Mouse (Mus musculus): ENCODE measurements around the gene Hnrnpl. TPM values are rescaled to one million over a fixed set of nuclear protein-coding genes. Genes with fewer than 3 reads are reported as not detected.

Hnrnpl gene
- polyA plus RNA-seq, 1 experiment from 2014 or later = 323 TPM

DNA sequence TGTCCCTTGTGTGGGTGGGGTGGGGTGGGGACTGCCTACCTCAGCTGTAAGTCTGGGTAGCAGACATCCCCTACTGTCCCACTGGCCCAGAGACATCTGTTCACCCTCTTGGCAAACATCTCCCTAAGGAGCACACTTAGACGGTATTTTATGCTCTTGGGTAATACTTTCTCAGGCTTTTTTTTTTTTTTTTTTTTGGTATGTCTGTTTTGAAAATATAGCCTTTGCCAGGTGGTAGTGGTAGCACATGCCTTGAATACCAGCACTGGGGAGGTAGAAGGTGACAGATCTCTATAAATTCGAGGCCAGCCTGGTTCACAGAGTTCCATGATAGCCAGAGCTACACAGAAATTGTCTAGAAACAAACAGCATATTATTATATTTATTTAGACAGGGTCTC lies 15.6 kb downstream of the Hnrnpl start:
- no peaks in the 10 kb centered on the region for H3K27me3 ChIP-seq
- no peak for ATAC-seq (ENCODE audit: low FRiP score, low read depth)
- H3K4me1 ChIP-seq = peaks cover 31% of the 10 kb centered on the region
- no peak overlapping the region for H3K4me3 ChIP-seq
- H3K27ac ChIP-seq (replicated peaks) = peak overlapping the region; percentile 83; the same call in 1 of the 2 replicates
- H3K9ac ChIP-seq (replicated peaks) = no peak overlapping the region
- H3K36me3 ChIP-seq = peaks cover 38% of the 10 kb centered on the region
- H3K9me3 ChIP-seq = no peaks in the 10 kb centered on the region
- no peak overlapping the region for H3K4me2 ChIP-seq (replicated peaks)
- 62% methylated on average over 2 of the region's 2 CpGs for WGBS

DNA sequence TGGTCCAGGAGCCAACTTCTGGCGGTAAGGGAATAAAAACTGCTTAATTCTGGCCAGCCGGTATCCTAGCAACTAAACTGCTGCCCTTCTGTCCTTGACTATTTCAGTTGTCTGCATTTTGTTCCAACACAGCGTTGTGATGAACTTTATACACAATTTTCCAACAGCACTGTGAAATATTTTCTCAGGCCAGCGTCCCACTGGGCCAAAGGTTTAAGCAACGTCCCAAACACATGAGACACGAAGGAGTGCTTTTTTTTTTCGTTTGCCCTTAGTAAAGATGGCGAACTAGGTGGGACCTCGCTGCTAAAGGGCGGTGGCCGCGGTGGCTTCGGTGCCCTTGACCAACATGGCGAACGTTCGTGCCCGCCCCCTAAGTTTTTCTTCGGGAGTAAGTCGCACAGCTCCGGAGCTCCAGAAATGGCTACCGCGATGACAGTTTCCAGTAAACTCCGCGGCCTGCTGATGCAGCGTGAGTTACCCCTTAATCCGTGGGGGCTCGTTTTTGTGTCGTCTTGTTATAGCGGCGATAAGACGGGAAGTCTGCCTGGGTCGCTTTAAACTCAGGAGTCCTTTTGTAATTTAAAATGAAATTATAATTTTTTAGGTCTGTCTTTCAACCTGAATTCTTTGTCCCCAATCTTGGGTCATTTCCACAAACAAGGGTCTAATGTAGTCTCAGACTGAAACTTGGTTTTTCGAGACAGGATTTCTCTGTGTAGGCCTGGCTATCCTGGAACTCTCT lies 16.8 kb downstream of the Hnrnpl start, which contains the start of gene Ech1:
Gene Ech1 (plus strand): TSS at position 277 of the 745 bp plus-strand sequence.
- Histone ChIP-seq H3K4me1 (peaks cover 22% of the 10 kb centered on the region), H3K4me3 (peak within 1 kb of the TSS; percentile 52), H3K27me3 (no peaks in the 10 kb centered on the region), H3K9ac (replicated peaks) (peak within 1 kb of the TSS; percentile 53), H3K4me2 (replicated peaks) (peak within 1 kb of the TSS; percentile 57), H3K36me3 (peaks cover 35% of the 10 kb centered on the region), H3K27ac (replicated peaks) (peak within 1 kb of the TSS; percentile 83), H3K9me3 (no peaks in the 10 kb centered on the region)
- peak; percentile 83 for ATAC-seq (ENCODE audit: low FRiP score, low read depth)
- WGBS = 3% methylated on average over 33 of the region's 33 CpGs

DNA sequence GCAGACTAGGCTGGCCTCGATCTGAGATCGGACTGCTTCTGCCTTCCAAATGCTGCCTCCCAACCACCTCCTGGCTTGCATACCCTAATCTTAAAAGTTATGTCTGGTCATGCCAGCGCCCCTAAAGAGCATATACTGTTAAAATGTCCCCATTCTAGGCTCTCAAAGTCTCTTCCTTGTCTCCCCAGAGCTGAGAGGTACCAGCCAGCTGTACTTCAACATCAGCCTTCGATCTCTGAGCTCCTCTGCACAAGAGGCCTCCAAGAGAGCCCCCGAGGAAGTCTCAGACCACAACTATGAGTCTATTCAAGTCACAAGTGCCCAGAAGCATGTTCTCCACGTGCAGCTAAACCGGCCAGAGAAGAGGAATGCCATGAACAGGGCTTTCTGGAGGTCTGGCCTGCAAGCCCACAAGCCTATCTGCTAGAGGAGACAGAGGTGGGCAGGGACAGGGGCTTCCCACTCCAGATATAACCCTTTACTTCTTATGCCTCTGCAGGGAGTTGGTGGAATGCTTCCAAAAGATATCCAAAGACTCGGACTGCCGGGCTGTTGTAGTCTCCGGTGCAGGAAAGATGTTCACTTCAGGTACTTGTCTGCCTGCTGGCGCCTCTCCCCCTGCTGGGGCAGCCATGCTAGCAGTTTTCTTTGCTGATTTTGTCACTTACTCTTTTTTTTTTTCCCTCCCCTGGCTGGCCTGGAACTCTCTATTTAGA lies 17.5 kb downstream of the Hnrnpl start:
- H3K27ac ChIP-seq (replicated peaks) = peak overlapping the region; percentile 83; the same call in 1 of the 2 replicates

DNA sequence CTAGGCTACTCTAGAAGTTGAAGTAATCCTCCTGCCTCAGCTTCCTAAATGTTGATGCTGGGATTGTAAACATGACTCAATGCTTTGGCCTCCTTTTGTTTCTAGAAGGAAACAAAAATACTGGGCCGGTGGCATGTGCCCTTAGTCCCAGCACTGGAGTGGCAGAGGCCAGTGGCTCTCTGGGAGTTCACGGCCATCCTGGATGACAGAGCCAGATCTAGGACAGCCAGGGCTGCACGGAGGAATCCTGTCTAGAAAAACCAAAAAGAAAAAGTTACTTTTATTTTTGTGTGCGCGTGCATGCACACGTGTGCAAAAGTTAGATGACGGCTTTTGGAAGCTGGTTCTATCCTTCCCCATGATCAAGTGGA lies 18.0 kb downstream of the Hnrnpl start:
- peaks cover 14% of the 10 kb centered on the region for H3K4me1 ChIP-seq
- H3K9ac ChIP-seq (replicated peaks) = 0 out of 2 replicates have a peak overlapping the region, but pooled peaks have one; percentile 3
- H3K9me3 ChIP-seq = no peaks in the 10 kb centered on the region
- no peak overlapping the region for H3K4me2 ChIP-seq (replicated peaks)
- no peaks in the 10 kb centered on the region for H3K27me3 ChIP-seq
- WGBS = 96% methylated on average over 7 of the region's 7 CpGs
- no peak for ATAC-seq (ENCODE audit: low FRiP score, low read depth)
- no peak overlapping the region for H3K4me3 ChIP-seq
- no peak overlapping the region for H3K27ac ChIP-seq (replicated peaks)
- H3K36me3 ChIP-seq = peaks cover 27% of the 10 kb centered on the region

More for the DNA sequence above, 17.5 kb downstream of the Hnrnpl start:
- Histone ChIP-seq H3K4me2 (replicated peaks) (peak overlapping the region; percentile 57), H3K27me3 (no peaks in the 10 kb centered on the region), H3K9ac (replicated peaks) (peak overlapping the region; percentile 53), H3K4me1 (peaks cover 15% of the 10 kb centered on the region), H3K36me3 (peaks cover 31% of the 10 kb centered on the region), H3K9me3 (no peaks in the 10 kb centered on the region), H3K4me3 (peak overlapping the region; percentile 52)
- 71% methylated on average over 11 of the region's 11 CpGs for WGBS
- ATAC-seq (ENCODE audit: low FRiP score, low read depth) = no peak

DNA sequence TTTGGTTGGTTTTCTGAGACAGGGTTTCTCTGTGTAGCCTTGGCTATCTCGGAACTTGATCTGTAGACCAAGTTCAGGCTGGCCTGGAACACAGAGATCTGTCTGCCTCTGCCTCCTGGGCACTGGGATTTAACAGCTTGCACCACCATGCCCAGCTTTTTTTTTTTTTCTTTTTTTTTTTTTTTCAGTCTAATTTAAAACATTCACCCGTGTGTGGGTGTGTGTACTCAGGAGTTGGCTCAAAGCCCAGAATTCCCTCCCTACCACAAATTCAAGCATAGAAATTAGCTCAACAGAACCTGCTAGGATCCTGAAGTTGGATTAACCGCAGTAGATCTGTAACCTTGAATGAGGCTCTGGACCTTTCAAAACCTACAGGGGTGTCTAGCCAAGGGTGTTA lies 19.0 kb downstream of the Hnrnpl start:
- Histone ChIP-seq H3K4me1 (peaks cover 14% of the 10 kb centered on the region), H3K9ac (replicated peaks) (no peak overlapping the region), H3K9me3 (no peaks in the 10 kb centered on the region), H3K27ac (replicated peaks) (no peak overlapping the region), H3K36me3 (peaks cover 26% of the 10 kb centered on the region), H3K27me3 (no peaks in the 10 kb centered on the region), H3K4me2 (replicated peaks) (no peak overlapping the region), H3K4me3 (no peak overlapping the region)
- 72% methylated on average over 3 of the region's 3 CpGs for WGBS
- ATAC-seq (ENCODE audit: low FRiP score, low read depth) = no peak

DNA sequence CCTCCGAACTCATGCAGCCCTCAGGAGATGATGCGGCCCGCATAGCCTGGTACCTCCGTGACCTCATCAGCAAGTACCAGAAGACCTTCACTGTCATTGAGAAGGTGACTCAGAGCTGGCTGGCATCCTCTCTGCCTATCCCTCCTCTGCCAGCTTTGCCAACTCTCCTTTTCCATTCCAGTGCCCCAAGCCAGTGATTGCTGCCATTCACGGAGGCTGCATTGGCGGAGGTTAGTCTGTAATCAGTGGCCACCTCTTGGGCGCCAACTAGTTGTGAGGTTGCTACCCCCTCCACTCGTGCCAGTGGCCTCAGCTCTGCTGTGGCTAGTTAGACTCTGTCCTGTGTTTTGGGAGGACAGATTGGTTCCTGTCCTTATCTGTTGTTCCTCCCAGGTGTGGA lies 21.5 kb downstream of the Hnrnpl start:
- 92% methylated on average over 8 of the region's 8 CpGs for WGBS
- no peak overlapping the region for H3K4me2 ChIP-seq (replicated peaks)
- no peak overlapping the region for H3K4me3 ChIP-seq
- H3K9ac ChIP-seq (replicated peaks) = no peak overlapping the region
- H3K27me3 ChIP-seq = no peaks in the 10 kb centered on the region
- no peaks in the 10 kb centered on the region for H3K9me3 ChIP-seq
- no peak overlapping the region for H3K27ac ChIP-seq (replicated peaks)
- peaks cover 20% of the 10 kb centered on the region for H3K36me3 ChIP-seq
- ATAC-seq (ENCODE audit: low FRiP score, low read depth) = no peak
- peaks cover 11% of the 10 kb centered on the region for H3K4me1 ChIP-seq

DNA sequence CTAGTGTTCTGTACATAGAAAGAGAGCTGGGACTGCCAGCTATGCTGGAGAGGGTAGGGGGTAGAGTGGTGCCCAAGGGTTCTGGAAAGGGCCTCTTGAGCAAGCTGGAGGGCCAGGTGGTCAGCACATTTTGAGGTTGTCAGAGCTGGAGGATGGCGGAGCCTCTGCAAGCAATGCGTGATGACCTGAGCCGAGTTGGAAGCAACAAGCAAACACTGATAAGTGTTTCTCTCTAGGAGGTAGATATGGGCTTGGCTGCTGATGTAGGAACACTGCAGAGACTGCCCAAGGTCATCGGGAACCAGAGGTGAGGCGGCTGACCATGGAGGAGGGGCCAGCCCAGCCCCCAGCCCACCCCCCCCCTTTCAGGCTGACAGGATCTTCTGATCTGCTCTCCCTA lies 22.6 kb downstream of the Hnrnpl start:
- H3K9ac ChIP-seq (replicated peaks) = no peak overlapping the region
- no peak overlapping the region for H3K4me2 ChIP-seq (replicated peaks)
- peaks cover 20% of the 10 kb centered on the region for H3K36me3 ChIP-seq
- no peak overlapping the region for H3K4me3 ChIP-seq
- 91% methylated on average over 5 of the region's 5 CpGs for WGBS
- ATAC-seq (ENCODE audit: low FRiP score, low read depth) = no peak
- no peaks in the 10 kb centered on the region for H3K9me3 ChIP-seq
- H3K27me3 ChIP-seq = no peaks in the 10 kb centered on the region
- H3K4me1 ChIP-seq = peaks cover 4% of the 10 kb centered on the region; the same call in 1 of the 2 replicates
- H3K27ac ChIP-seq (replicated peaks) = no peak overlapping the region

DNA sequence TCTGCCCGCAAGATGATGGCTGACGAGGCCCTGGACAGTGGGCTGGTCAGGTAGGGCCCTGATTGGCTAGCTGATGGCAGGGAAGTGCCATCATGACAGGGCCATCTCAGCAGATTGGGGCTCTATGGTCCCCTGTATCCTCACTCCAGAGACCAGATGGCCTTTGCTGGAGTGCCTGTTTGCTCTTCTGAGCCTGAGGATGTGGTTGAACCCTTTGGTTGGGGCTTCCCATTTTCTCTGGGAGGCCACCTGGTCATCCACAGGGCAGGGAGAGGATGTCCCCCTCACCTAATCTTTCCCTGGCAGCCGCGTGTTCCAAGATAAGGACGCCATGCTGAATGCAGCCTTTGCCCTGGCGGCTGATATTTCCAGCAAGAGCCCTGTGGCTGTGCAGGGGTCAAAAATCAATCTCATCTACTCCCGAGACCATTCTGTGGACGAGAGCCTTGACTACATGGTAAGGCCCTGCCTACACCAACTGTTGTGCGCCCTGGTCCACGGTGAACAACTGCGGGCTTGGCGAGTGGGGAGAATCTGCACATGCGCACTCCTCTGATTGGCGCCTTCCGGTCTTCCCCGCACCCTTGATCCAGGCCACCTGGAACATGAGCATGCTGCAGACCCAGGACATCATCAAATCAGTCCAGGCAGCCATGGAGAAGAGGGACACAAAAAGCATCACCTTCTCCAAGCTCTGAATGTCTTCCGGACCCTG lies 23.2 kb downstream of the Hnrnpl start:
- Histone ChIP-seq H3K27me3 (no peaks in the 10 kb centered on the region), H3K4me3 (no peak overlapping the region), H3K36me3 (peaks cover 20% of the 10 kb centered on the region), H3K4me2 (replicated peaks) (no peak overlapping the region), H3K27ac (replicated peaks) (no peak overlapping the region), H3K4me1 (no peaks in the 10 kb centered on the region), H3K9me3 (no peaks in the 10 kb centered on the region), H3K9ac (replicated peaks) (no peak overlapping the region)
- WGBS = 92% methylated on average over 17 of the region's 17 CpGs
- ATAC-seq (ENCODE audit: low FRiP score, low read depth) = no peak

DNA sequence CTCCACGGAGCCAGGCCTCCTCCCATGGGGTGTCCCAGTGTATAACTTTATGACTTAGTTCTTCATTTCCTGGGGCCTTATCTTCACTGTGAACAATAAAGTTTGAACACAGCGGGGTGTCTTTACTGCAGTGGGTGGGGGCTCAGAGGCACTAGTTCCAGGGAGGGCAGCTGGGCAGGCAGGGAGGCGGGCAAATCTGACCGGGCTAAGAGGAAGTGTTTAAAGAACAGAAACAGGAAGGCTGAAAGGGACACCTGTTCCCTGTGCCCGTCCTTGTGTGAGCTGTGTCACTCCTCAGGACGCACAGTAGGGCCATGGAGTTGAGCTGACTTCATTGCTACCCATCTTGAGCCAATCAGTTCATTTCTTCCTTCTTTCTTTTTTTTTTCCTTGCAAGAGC lies 23.8 kb downstream of the Hnrnpl start:
- no peaks in the 10 kb centered on the region for H3K4me1 ChIP-seq
- H3K9me3 ChIP-seq = no peaks in the 10 kb centered on the region
- WGBS = 80% methylated on average over 6 of the region's 6 CpGs
- H3K27ac ChIP-seq (replicated peaks) = no peak overlapping the region
- no peaks in the 10 kb centered on the region for H3K27me3 ChIP-seq
- H3K4me3 ChIP-seq = no peak overlapping the region
- no peak for ATAC-seq (ENCODE audit: low FRiP score, low read depth)
- peaks cover 20% of the 10 kb centered on the region for H3K36me3 ChIP-seq
- no peak overlapping the region for H3K4me2 ChIP-seq (replicated peaks)
- H3K9ac ChIP-seq (replicated peaks) = no peak overlapping the region

DNA sequence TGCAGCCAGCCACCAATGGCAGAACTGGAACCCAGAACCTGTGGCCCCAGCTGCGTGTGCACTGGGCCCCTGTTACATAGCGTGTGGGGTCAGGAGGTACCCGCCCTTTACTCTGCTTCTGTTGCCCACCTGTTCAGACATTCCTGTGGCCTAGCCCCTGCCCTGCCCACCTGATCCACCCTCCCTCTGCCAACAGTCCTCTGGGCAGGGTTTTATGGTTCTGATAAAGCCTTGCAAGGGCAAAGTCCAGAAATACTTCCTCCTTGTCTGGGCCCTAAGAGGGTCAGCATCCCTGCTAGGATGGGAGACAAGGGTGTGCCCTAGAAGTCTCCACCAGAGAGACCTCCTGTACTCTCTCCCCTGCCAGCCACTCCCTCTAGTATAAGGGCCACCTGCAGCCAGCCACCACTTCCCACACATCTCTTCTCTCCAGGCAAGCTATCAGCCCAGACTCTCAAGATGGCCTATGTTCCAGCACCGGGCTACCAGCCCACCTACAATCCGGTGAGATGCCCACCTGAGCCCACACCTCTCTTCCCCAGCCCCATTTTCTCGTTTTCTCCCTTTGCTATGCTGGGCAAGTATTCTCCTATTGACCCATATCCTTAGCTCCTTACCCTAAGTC lies 25.5 kb downstream of the Hnrnpl start, which contains the start of gene Lgals4:
Gene Lgals4 (plus strand): TSS at position 132 of the 625 bp plus-strand sequence.
- Histone ChIP-seq H3K4me2 (replicated peaks) (no peak within 1 kb of the TSS), H3K9me3 (no peaks in the 10 kb centered on the region), H3K4me1 (no peaks in the 10 kb centered on the region), H3K36me3 (peaks cover 20% of the 10 kb centered on the region), H3K27ac (replicated peaks) (no peak within 1 kb of the TSS), H3K4me3 (no peak within 1 kb of the TSS), H3K27me3 (no peaks in the 10 kb centered on the region), H3K9ac (replicated peaks) (no peak within 1 kb of the TSS)
- ATAC-seq (ENCODE audit: low FRiP score, low read depth) = no peak
- WGBS = 91% methylated on average over 6 of the region's 6 CpGs

DNA sequence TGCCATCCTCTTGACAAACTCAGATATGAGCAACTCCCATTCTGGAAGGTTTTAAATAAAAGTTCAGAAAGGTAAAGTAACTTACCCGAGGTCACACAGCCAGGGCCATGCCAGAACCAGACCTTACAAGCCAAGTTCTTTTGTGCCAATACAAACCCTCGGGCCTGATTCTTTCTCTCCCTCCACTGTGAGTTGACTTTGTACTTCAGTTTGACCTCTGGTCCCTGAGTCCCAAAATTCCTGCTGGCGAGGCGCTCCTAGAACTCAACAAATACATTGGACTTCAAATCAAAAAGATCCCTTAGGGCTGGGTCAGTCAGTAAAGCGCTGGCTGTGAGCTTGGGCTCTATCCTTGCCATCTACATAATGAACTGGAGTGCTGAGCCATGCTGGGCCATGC lies 28.6 kb downstream of the Hnrnpl start:
- 86% methylated on average over 5 of the region's 5 CpGs for WGBS
- no peak overlapping the region for H3K4me2 ChIP-seq (replicated peaks)
- ATAC-seq (ENCODE audit: low FRiP score, low read depth) = no peak
- peaks cover 4% of the 10 kb centered on the region; the same call in 1 of the 2 replicates for H3K36me3 ChIP-seq
- no peaks in the 10 kb centered on the region for H3K4me1 ChIP-seq
- H3K9me3 ChIP-seq = no peaks in the 10 kb centered on the region
- no peak overlapping the region for H3K4me3 ChIP-seq
- H3K27ac ChIP-seq (replicated peaks) = no peak overlapping the region
- no peaks in the 10 kb centered on the region for H3K27me3 ChIP-seq
- no peak overlapping the region for H3K9ac ChIP-seq (replicated peaks)

Measured in midbrain, embryonic 12.5 days (tissue).